Mouse (Mus musculus): ENCODE measurements around the gene Mapk7. TPM values are rescaled to one million over a fixed set of nuclear protein-coding genes. Genes with fewer than 3 reads are reported as not detected.

Mapk7 gene
- total and polyA plus RNA-seq, 2 experiments, result 1.2 to 4.7 TPM

DNA sequence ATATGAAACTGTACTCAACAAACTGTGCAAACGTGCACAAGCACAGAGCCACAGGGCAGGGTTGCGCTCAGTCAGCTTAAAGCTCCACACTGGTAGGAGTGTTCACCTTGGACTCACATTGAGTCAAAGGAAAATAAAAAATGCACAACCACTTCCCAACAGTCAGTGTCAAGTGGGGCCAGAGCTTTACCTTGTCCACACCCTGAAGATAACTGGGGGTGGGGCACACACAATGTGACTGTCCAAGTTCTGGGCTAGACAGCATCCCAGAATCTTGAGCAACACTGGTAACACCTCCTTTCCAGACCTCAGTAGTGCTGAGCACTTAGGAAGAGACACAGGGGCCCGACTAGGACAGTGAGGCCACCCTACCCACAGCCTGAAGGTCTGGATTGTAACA, 24.7 kb upstream of the Mapk7 start:
- no peaks in the 10 kb centered on the region for H3K4me1 ChIP-seq (ENCODE audit: control insufficient read depth, insufficient read depth, low read length)
- no peak overlapping the region for H3K4me3 ChIP-seq (ENCODE audit: insufficient read depth, low read depth, low read length)
- H3K27ac ChIP-seq (replicated peaks; ENCODE audit: insufficient read depth, low read depth, low read length), result no peak overlapping the region
- DNase-seq (ENCODE audit: extremely low read depth, low read depth, low spot score), result no peak
- H3K79me2 ChIP-seq (ENCODE audit: control insufficient read depth, insufficient read depth, low read length), result no peaks in the 10 kb centered on the region
- no peak for TF ChIP-seq CTCF (IDR thresholded peaks at IDR 0.05; ENCODE audit: low read depth, low read length)
- no peak for TF ChIP-seq POLR2A (IDR thresholded peaks at IDR 0.05; ENCODE audit: extremely low read depth, insufficient read depth, low read length)
- WGBS, result 93% methylated on average over 3 of the region's 3 CpGs
- H3K27me3 ChIP-seq (ENCODE audit: control insufficient read depth, insufficient read depth, low read length), result no peaks in the 10 kb centered on the region
- H3K36me3 ChIP-seq (ENCODE audit: control insufficient read depth, insufficient read depth, low read length), result peaks cover 11% of the 10 kb centered on the region
- H3K9ac ChIP-seq (ENCODE audit: low read depth, low read length), result no peak overlapping the region

DNA sequence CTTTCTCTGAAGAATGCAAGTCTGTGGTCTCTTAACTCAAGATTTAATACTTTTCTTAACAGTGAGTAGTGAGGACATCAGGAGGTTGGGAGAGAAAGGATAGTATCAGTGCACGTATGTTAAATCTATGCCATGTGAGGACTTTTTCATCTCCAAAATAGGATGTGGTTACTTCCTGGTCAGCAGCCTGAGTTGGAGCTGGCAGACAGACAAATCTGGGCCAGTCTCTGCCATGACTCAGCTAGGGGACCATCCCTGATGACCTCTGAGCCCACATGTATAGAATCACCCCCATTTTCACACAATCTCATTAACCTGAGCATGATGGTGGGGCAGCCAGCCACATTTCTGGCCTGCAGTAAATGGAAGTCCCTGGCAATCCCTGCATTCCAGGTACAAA, 23.8 kb upstream of the Mapk7 start:
- H3K4me3 ChIP-seq (ENCODE audit: insufficient read depth, low read depth, low read length), result no peak overlapping the region
- no peak overlapping the region for H3K27ac ChIP-seq (replicated peaks; ENCODE audit: insufficient read depth, low read depth, low read length)
- no peak for TF ChIP-seq POLR2A (IDR thresholded peaks at IDR 0.05; ENCODE audit: extremely low read depth, insufficient read depth, low read length)
- no peak for TF ChIP-seq CTCF (IDR thresholded peaks at IDR 0.05; ENCODE audit: low read depth, low read length)
- H3K4me1 ChIP-seq (ENCODE audit: control insufficient read depth, insufficient read depth, low read length), result no peaks in the 10 kb centered on the region
- no peaks in the 10 kb centered on the region for H3K27me3 ChIP-seq (ENCODE audit: control insufficient read depth, insufficient read depth, low read length)
- no peak overlapping the region for H3K9ac ChIP-seq (ENCODE audit: low read depth, low read length)
- DNase-seq (ENCODE audit: extremely low read depth, low read depth, low spot score), result no peak
- H3K36me3 ChIP-seq (ENCODE audit: control insufficient read depth, insufficient read depth, low read length), result peaks cover 11% of the 10 kb centered on the region
- no peaks in the 10 kb centered on the region for H3K79me2 ChIP-seq (ENCODE audit: control insufficient read depth, insufficient read depth, low read length)
- WGBS, result 68% methylated on average over 1 of the region's 1 CpGs

DNA sequence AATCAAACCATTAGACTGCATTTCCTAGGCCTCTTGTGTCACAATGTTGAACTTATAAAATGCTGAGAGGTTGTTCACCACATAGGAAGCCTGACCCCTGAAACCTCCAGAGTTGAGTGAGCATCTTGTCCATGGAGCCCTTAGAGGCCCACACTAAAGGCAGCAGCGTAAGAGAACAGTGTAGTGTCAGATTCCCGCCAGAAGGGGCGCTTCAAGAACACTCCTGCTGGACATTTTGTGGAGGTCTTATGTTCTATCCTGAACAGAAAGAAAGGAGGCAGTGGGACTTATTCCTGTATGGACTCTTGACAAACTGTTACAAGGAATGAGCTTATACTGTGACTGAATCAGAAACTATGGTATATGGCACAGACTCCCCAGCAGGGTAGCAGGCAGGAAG, 20.7 kb upstream of the Mapk7 start:
- WGBS, result 77% methylated on average over 3 of the region's 3 CpGs
- H3K4me3 ChIP-seq (ENCODE audit: insufficient read depth, low read depth, low read length), result no peak overlapping the region
- peak; percentile 8; the same call in 1 of the 2 replicates for TF ChIP-seq CTCF (IDR thresholded peaks at IDR 0.05; ENCODE audit: low read depth, low read length)
- TF ChIP-seq POLR2A (IDR thresholded peaks at IDR 0.05; ENCODE audit: extremely low read depth, insufficient read depth, low read length), result no peak
- H3K9ac ChIP-seq (ENCODE audit: low read depth, low read length), result no peak overlapping the region
- H3K36me3 ChIP-seq (ENCODE audit: control insufficient read depth, insufficient read depth, low read length), result no peaks in the 10 kb centered on the region
- no peaks in the 10 kb centered on the region for H3K27me3 ChIP-seq (ENCODE audit: control insufficient read depth, insufficient read depth, low read length)
- H3K79me2 ChIP-seq (ENCODE audit: control insufficient read depth, insufficient read depth, low read length), result no peaks in the 10 kb centered on the region
- DNase-seq (ENCODE audit: extremely low read depth, low read depth, low spot score), result peak; percentile 10
- H3K4me1 ChIP-seq (ENCODE audit: control insufficient read depth, insufficient read depth, low read length), result no peaks in the 10 kb centered on the region; the same call in 1 of the 2 replicates
- H3K27ac ChIP-seq (replicated peaks; ENCODE audit: insufficient read depth, low read depth, low read length), result no peak overlapping the region

DNA sequence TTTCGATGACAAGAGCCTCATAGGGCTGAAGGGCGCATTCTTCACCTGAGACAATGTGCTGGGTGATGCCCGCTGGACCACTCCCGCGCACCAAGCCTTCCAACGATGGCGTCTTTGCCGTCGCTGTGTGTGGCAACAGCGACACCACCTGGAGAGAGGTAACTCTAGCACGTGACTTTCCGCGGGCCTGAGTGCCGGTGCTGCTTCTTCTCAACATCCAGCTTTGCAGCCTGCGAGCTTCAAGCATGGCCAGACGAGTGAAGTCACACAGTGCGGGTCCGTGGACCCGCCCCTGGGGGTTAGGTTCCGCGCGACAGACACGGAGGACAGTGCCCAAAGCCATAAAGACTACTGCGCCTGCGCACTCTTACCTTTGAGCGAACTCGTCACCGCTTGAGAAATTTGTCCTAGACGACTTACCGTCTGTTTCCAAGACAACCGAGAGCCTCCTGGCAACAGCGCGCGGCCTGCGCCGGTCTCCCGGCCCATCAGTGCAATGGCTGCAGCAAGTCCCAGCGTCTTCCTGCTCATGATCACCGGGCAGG, 10.6 kb upstream of the Mapk7 start, which contains the start of gene B9d1:
Gene B9d1, plus strand, starts transcription at position 432 of the 545 bp plus-strand sequence.
- WGBS, result under 1% methylated on average over 39 of the region's 39 CpGs
- peak within 1 kb of the TSS; percentile 41 for H3K27ac ChIP-seq (replicated peaks; ENCODE audit: insufficient read depth, low read depth, low read length)
- no peaks in the 10 kb centered on the region for H3K27me3 ChIP-seq (ENCODE audit: control insufficient read depth, insufficient read depth, low read length)
- H3K79me2 ChIP-seq (ENCODE audit: control insufficient read depth, insufficient read depth, low read length), result no peaks in the 10 kb centered on the region
- H3K4me3 ChIP-seq (ENCODE audit: insufficient read depth, low read depth, low read length), result peak within 1 kb of the TSS; percentile 61
- TF ChIP-seq POLR2A (IDR thresholded peaks at IDR 0.05; ENCODE audit: extremely low read depth, insufficient read depth, low read length), result no peak
- peak; percentile 99 for TF ChIP-seq CTCF (IDR thresholded peaks at IDR 0.05; ENCODE audit: low read depth, low read length)
- H3K36me3 ChIP-seq (ENCODE audit: control insufficient read depth, insufficient read depth, low read length), result no peaks in the 10 kb centered on the region
- no peaks in the 10 kb centered on the region for H3K4me1 ChIP-seq (ENCODE audit: control insufficient read depth, insufficient read depth, low read length)
- peak within 1 kb of the TSS; percentile 70 for H3K9ac ChIP-seq (ENCODE audit: low read depth, low read length)
- DNase-seq (ENCODE audit: extremely low read depth, low read depth, low spot score), result peak; percentile 88

DNA sequence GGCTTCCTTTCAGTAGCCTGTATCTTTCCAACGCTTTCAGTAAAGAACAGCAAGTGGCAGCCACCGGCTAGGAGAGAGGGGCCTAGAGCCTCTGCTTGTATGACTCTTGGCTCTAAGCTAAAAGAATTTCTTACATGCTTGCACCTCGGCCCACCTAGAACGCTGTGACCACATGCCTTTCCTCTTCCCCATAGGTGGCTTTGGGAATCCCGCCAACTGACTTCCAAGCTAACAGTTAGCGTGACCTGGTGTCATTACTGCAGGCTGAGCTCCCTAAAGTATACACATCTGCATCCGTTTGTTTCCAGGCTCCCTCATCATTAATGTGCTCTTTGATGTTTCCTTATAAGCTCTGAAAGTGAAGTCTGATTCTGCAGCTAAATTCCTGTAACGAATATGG, 9.7 kb upstream of the Mapk7 start:
- no peak for TF ChIP-seq CTCF (IDR thresholded peaks at IDR 0.05; ENCODE audit: low read depth, low read length)
- no peak for TF ChIP-seq POLR2A (IDR thresholded peaks at IDR 0.05; ENCODE audit: extremely low read depth, insufficient read depth, low read length)
- no peak for DNase-seq (ENCODE audit: extremely low read depth, low read depth, low spot score)
- Histone ChIP-seq H3K9ac (ENCODE audit: low read depth, low read length) (no peak overlapping the region), H3K4me1 (ENCODE audit: control insufficient read depth, insufficient read depth, low read length) (no peaks in the 10 kb centered on the region), H3K79me2 (ENCODE audit: control insufficient read depth, insufficient read depth, low read length) (no peaks in the 10 kb centered on the region), H3K27ac (replicated peaks; ENCODE audit: insufficient read depth, low read depth, low read length) (no peak overlapping the region), H3K4me3 (ENCODE audit: insufficient read depth, low read depth, low read length) (no peak overlapping the region), H3K36me3 (ENCODE audit: control insufficient read depth, insufficient read depth, low read length) (no peaks in the 10 kb centered on the region), H3K27me3 (ENCODE audit: control insufficient read depth, insufficient read depth, low read length) (no peaks in the 10 kb centered on the region)
- WGBS, result 86% methylated on average over 8 of the region's 8 CpGs

DNA sequence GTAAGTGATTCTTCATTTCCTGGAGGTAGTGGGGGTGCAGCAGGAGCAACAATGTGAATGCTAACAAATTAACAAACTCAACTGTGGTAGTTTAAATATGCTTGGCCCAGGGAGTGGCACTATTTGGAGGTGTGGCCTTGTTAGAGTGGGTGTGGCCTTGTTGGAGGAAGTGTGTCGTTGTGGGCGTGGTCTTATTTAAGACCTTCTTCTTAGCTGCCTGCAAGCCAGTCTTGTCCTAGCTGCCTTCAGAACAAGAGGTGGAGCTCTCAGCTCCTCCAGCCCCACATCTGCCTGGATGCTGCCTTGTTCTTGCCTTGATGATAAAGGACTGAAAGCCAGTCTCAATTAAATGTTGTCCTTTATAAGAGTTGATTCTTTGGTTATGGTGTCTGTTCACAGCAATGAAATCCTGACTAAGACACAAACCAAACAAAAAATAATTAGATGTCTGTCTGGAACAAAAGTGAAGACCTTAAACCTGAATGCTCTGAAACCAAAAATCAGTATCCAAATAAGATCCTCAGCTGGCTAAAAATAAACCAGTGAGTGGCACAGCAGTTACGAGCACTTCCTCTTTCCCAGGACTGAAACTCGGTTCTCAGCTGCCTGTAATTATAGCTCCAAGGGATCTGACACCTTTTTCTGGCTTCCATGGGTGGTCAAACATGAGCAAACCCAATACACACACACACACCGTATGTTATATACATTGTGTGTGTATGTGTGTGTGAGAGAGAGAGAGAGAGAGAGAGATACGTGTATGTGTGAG, 4.7 kb upstream of the Mapk7 start:
- no peak overlapping the region for H3K27ac ChIP-seq (replicated peaks; ENCODE audit: insufficient read depth, low read depth, low read length)
- H3K9ac ChIP-seq (ENCODE audit: low read depth, low read length), result no peak overlapping the region
- no peaks in the 10 kb centered on the region for H3K36me3 ChIP-seq (ENCODE audit: control insufficient read depth, insufficient read depth, low read length)
- H3K79me2 ChIP-seq (ENCODE audit: control insufficient read depth, insufficient read depth, low read length), result no peaks in the 10 kb centered on the region
- WGBS, result 65% methylated on average over 6 of the region's 6 CpGs
- TF ChIP-seq POLR2A (IDR thresholded peaks at IDR 0.05; ENCODE audit: extremely low read depth, insufficient read depth, low read length), result no peak
- no peak for TF ChIP-seq CTCF (IDR thresholded peaks at IDR 0.05; ENCODE audit: low read depth, low read length)
- DNase-seq (ENCODE audit: extremely low read depth, low read depth, low spot score), result peak; percentile 17
- H3K4me1 ChIP-seq (ENCODE audit: control insufficient read depth, insufficient read depth, low read length), result no peaks in the 10 kb centered on the region
- H3K27me3 ChIP-seq (ENCODE audit: control insufficient read depth, insufficient read depth, low read length), result no peaks in the 10 kb centered on the region
- no peak overlapping the region for H3K4me3 ChIP-seq (ENCODE audit: insufficient read depth, low read depth, low read length)

Data from liver, adult 2 months (tissue).